Mouse (Mus musculus) left cerebral cortex, postnatal 10 days (tissue): ENCODE results near the gene C2cd4b. TPM values are rescaled to one million over a fixed set of nuclear protein-coding genes. Genes with fewer than 3 reads are reported as not detected.
A peak's percentile ranks its signal among the peaks of the same experiment; 100 is the strongest.

Experiments
- DNase-seq, 2 experiments: peaks; one replicate each; pipeline ENCODE4 v3.0.0; 2021 to 2022; ENCODE audit warnings: low spot score in 2 of 2, mixed read lengths in 1 of 2; ENCODE audit errors: extremely low spot score in 1 of 2
- intact Hi-C: fragments of 180-260 bp; cut with DNase I; formaldehyde crosslinking; loops from one replicate; pipeline ENCODE4 v1.15.1; 2025
- total RNA-seq, 2 experiments: library from RNA; stranded (reverse); gene quantifications; 2 replicates each; pipeline ENCODE4 v1.2.3; 2021

Gene C2cd4b
- total RNA-seq, 2 experiments from 2014 or later: 2.3 to 3.0 TPM

GRCm38 (mm10) chr9:67766948-67767347 is 7.7 kb downstream of the C2cd4b start:
- intact Hi-C loops: no loop called here
- DNase-seq: no peak

- intact Hi-C loops: no loop called here
- no peak for DNase-seq
These were observed 9.6 kb downstream of the C2cd4b start for GRCm38 (mm10) chr9:67768843-67769242.

- intact Hi-C loops: no loop called here
- DNase-seq: no peak
These were observed 10.2 kb downstream of the C2cd4b start for GRCm38 (mm10) chr9:67769401-67769800.

GRCm38 (mm10) chr9:67771293-67771692 is 12.1 kb downstream of the C2cd4b start:
- DNase-seq: no peak
- intact Hi-C loops: no loop called here

GRCm38 (mm10) chr9:67774201-67774600 is 15.0 kb downstream of the C2cd4b start:
- no peak for DNase-seq
- intact Hi-C loops: no loop called here

GRCm38 (mm10) chr9:67778553-67778952 is 19.3 kb downstream of the C2cd4b start:
- intact Hi-C loops: no loop called here

GRCm38 (mm10) chr9:67782786-67783185 is 23.5 kb downstream of the C2cd4b start:
- intact Hi-C loops: no loop called here
- no peak for DNase-seq

More at GRCm38 (mm10) chr9:67778553-67778952, 19.3 kb downstream of the C2cd4b start:
- DNase-seq: no peak

GRCm38 (mm10) chr9:67783464-67783863 is 24.2 kb downstream of the C2cd4b start:
- intact Hi-C loops: no loop called here
- DNase-seq: no peak

GRCm38 (mm10) chr9:67783925-67784324 is 24.7 kb downstream of the C2cd4b start:
- no peak for DNase-seq
- intact Hi-C loops: no loop called here

GRCm38 (mm10) chr9:67786311-67786710 is 27.1 kb downstream of the C2cd4b start:
- DNase-seq: no peak
- intact Hi-C loops: no loop called here

GRCm38 (mm10) chr9:67787671-67788070 is 28.4 kb downstream of the C2cd4b start:
- no peak for DNase-seq
- intact Hi-C loops: no loop called here

GRCm38 (mm10) chr9:67792405-67792804 is 33.2 kb downstream of the C2cd4b start:
- no peak for DNase-seq
- intact Hi-C loops: no loop called here

- intact Hi-C loops: no loop called here
- DNase-seq: no peak
These were observed 34.3 kb downstream of the C2cd4b start for GRCm38 (mm10) chr9:67793501-67793900.

- intact Hi-C loops: no loop called here
- no peak for DNase-seq
These were observed 35.0 kb downstream of the C2cd4b start for GRCm38 (mm10) chr9:67794216-67794615.

GRCm38 (mm10) chr9:67794668-67795067 is 35.4 kb downstream of the C2cd4b start:
- DNase-seq: no peak
- intact Hi-C loops: no loop called here

- intact Hi-C loops: no loop called here
These were observed 36.0 kb downstream of the C2cd4b start for GRCm38 (mm10) chr9:67795205-67795675.

GRCm38 (mm10) chr9:67799078-67799819 is 40.0 kb downstream of the C2cd4b start:
- intact Hi-C loops: no loop called here
- DNase-seq: no peak

More at GRCm38 (mm10) chr9:67795205-67795675, 36.0 kb downstream of the C2cd4b start:
- peak; percentile 48 to 61 for DNase-seq

GRCm38 (mm10) chr9:67802241-67802640 is 43.0 kb downstream of the C2cd4b start:
- peak in 1 of 2 experiments; percentile 65 for DNase-seq

GRCm38 (mm10) chr9:67807000-67807399 is 47.8 kb downstream of the C2cd4b start:
- no peak for DNase-seq
- intact Hi-C loops: no loop called here

More at GRCm38 (mm10) chr9:67802241-67802640, 43.0 kb downstream of the C2cd4b start:
- intact Hi-C loops: loop anchor here (2.0 kb wide), 1 partner anchor 43 kb away; the partner anchor contains the start of gene C2cd4b

- intact Hi-C loops: no loop called here
- no peak for DNase-seq
These were observed 51.3 kb downstream of the C2cd4b start for GRCm38 (mm10) chr9:67810527-67810926.
